Mouse (Mus musculus) cerebellum, adult 9-11 months (tissue): Measurements from ENCODE around the gene Pigx.
"Not testable (repeated sequence)": the region's sequence is repeated elsewhere in the genome, so short reads cannot be mapped to it uniquely, and the experiment has no call there.

Experiments
- DNase-seq: peaks from one replicate; pipeline ENCODE4 v3.0.0; 2022

Pigx gene

DNA sequence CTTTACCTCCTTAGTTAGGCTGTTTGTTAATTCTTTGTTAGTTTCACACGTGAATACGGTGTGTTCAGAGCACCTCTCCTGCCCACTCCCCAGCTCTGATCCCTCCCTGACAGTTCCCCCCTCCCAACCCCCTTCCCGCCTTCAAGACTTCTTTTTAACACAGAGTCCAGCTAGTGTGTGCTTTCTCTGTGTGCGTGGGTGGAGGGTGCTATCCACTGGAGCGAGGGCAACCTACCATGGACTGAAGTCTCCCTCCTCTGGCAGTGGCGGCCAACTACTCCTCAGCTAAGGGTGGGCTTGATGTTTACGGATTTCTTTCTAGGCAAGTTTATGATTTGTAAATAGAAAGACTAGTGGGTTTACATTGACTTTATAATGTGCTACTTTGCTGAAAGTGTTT, 8.6 kb upstream of the Pigx start:
- DNase-seq, result no peak

DNA sequence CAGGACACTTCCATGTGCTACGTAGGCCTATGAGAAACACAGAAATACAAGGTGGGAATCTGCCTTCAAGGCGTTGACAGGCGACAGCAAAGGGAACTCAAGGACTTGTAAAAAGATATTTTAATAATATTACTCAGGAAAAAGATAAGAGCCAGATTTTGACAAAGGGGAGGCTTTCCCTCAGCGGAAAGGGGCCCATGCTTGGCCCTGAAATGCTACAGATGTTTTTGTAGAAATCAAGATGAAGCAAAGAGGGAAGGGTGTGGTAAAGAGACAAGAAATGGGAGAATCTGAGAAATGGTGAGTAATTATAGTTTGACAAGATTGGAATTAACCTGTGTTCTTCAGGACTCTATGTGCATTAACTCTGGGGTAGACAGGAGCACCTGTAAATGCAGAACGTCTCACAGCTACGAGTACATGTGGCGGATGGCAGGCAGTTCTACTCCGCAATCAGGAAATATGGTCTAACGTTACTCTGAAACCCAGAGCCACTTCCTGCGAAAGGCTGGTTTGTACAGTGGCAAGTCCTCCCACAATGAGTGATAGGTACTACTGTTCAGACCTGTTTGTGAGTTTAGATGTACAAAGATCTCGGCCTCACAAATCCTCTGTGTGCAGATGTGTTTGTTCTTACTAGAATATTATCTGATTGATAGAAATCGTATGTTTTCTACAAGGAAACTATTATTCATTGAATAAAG, 8.0 kb upstream of the Pigx start:
- no peak for DNase-seq

DNA sequence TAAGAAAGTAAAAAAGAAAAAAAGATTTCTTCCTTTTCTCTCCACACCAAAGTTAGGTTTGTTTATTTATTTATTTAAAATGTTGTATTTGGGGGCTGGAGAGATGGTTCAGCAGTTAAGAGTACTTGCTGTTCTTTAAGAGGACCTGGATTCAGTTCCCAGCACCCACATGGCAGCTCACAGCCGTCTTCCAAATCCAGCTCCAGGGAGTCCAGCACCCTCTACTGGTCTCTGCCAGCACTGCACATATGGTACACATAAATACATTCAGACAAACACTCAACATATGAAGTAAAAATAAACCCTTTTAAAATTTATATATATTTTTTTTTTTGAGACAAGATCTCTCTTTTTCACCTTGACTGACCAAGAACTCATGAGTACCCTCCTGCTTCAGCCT, 6.2 kb upstream of the Pigx start:
- DNase-seq, result no peak

DNA sequence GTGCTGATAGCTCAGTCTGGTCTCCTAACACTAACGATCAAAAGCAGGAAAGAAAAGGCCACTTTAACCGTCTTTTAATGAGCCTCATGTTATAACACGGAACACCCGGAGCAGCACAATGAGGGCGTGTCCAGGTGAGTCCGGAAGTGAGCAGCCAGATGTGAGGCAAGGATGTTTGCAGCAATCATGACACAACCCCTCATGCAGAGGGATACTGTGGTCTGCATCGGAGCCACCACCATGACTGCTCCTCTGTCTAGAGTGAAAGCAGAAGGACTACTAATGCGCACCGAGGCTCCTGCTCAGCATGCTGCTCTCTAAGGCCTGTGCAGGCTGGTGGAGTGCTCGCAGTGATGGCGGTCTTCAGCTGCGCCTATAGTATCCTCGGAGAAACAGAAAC, 2.8 kb upstream of the Pigx start:
- no peak for DNase-seq

DNA sequence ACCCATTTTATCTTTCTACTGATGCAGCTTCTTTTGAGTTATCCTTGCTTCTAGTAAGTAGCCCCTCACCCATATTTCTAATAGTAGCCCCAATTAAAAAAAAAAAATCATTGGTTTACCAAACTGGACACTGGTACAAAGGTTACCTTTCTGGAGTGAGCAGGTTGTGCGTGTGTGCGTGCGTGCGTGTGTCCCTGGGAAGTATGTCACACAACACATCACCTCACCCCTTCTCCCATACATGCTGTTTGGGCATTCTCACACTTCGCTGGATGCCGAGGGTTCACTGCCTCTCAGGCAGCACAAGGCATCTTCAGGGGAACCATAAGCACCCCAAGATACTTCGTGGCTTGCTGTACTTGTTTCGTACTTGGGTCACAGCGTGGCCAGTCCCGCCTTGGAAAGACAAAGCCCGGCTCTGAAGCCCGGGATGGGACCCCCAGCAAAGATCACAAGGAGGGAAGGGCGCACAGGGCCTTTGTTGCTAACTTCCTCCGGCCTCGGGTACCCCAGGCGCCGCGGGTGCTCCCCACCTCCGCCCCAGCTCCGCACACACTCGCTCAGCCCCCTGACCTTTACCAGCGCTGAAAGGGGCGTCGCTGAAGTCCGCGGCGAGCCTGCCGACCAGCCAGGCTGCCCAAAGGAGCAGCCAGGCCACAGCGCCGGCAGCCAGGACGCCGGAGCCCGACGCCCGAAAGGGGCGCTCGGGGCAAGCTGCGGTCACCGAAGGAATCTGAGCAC, 473 bp downstream of the Pigx start:
- no peak for DNase-seq

DNA sequence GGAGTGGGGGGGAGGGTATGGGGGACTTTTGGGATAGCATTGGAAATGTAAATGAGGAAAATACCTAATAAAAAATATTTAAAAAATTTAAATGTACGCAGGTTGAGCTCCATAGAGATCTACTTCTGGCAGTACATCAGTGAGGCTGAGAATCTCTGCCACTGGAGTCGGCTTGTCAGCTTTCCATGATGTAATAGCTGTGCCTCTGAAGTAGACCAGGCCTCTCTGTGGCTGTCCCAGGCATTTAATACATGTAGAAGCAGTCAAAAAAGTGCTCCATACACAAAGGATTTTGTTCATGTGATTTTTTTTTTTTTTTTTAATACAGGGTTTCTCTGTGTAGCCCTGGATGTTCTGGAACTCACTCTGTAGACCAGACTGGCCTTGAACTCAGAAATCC, 1.8 kb downstream of the Pigx start:
- DNase-seq, result not testable (repeated sequence)

DNA sequence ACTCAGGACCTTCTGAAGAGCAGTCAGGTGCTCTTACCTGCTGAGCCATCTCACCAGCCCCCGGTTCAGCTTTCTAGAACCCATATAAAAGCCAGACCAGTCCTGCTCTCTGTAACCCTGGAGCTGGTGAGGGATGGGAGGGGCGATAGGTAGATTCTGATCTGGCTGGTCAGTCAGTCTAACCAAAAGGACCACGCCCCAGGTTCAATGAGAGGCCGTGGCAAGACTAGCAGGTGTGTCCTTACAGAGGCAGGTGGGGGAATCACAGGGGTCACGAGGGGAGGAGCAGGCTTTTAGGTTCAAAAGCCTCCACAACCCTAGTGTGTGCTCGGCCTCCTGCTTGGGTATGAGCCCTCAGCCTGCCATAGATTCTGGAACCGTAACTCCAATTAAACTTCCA, 8.1 kb downstream of the Pigx start:
- no peak for DNase-seq

DNA sequence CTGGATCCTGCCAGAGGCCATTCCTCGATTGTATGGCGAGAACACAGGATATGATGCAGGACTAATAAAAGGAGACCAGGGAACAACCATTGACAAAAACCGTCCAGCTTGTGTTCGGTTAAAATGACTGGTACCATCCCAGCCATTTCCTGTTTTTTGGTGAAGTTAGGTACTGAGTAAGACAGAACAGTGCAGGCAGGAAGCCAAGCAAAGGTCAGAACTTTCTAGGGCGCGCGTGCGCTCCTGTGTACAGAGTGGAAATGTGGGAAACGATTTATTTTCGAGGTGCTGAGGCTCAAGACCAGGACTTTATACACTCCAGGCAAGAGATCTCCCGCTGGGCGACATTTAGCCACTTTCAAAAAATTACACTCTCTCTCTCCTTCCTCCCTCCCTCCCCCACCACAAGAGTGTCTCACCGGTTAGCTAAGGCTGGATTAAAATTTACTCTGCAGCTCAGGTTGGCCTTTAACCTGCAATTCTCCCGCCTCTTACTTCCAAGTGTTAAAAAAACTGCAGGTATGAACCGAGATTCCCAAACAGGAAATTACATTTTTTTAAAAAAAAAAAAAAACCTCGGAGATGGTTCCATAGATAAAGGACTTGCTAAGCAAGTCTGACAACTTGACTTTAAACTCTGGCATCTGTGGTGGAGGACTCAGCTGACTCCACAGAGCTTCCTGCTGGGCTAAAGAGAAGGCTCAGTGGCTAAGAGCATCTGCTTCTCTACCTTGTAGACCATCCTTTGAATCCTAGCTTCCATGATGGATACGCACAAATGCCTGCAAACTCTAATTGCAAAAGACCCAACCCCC, 11.7 kb downstream of the Pigx start:
- DNase-seq, result no peak

DNA sequence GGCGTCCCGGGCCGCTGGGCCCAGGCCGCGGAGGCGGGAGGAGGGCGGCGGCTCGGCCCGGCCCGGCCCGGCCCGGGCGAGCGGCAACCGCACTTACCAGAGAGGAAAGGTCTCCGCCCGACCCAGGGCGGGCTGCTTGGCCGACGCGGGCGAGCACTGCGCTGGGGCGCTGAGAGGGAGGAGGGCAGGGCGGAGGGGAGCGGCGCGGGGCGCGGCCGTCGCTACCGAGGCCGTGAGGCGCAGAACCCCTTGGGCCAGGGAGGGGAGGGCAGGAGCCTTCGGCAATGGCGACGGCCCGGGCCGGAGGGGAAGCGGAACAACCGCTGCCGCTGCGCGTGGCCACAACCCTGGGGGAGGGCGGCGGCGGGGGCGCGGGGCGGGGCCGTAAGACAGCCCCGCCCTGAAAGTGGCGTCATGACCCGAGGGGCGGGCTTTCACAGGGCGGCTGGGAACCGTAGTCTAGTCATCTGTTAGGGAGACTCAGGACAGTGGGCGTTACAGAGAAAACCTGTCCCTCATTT, 20.5 kb downstream of the Pigx start, which contains the start of gene Pak2:
TSS of gene Pak2 (minus strand) at position 352 of the 521 bp plus-strand sequence.
- DNase-seq, result peak; percentile 88

DNA sequence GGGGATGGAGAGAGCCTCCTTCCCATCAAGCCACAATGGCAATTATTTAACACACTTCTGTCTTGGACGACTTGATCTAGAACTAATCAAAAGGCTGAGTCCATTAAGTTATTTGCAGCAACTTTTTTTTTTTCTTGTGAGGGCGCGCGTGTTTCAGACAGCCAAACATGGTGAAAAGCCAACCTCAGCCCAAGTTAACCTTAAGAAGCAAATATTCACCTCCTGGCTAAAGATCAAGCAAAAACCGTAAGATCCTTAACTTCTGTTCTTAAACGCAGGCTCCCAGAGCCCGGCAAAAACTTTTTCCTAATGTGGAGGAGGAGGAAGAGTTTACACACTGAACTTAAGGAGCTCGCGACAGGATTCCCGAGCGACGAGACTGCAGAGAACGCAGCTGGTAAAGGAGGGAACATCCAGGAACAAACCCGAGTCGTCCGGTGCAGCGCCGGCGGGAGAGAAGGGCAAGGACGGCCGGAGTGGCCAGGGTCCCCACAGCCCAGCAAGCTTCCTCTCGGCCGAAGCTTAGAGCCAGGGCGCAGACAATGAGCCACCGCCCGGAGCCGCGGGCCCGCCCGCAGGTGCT, 21.0 kb downstream of the Pigx start:
- no peak for DNase-seq

DNA sequence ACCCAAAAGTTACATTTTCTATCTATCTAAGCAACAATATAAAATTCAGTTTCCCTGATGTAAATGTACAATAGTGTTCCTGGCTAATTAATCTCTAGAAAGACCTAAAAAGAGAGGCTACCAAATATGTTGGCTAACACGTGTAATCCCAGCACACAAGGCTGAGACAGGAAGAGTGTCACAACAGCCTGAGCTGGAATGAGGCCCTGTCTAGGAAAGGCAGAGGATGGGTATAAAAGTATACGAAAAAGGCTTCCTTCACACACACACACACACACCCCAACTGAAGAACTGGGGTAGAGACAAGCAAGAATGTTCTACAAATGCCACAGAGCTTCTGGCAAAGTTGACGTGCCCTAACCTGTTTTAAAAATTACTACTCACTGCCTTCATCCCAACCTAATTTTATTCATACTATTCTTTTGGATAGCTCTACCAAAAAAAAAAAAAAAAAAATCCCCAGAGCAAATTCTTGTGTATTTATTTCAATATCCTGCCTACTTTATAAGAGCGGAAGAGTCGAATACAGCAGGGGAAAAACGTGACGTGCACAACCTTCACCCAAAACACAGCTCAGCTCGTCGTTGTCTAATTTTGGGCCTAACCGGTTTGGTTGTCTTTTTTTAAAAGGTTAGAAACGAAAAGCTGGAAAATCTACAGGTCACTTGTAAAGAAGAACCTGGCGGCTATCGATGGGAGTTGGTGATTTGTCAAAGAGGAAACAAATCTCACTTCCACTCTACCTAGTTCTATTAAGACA, 21.7 kb downstream of the Pigx start:
- no peak for DNase-seq

DNA sequence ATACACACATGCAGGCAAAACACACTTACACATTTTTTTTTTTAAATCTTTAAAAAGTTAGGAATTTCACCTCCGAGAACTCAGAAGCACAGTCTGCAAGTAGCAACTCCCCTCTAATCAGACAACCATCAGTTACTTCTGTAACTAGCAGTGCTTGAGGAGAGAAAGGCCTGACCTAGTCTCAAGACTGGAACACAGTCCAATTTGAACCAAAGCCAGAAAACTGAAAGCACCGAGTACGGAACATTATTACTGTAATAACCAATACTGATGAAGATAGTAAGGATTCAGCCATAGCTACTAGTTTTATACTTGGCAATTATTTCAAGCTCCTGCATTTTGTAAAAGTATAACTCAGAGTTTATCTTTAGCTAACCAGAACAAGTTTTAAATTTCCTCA, 23.1 kb downstream of the Pigx start:
- DNase-seq, result no peak

DNA sequence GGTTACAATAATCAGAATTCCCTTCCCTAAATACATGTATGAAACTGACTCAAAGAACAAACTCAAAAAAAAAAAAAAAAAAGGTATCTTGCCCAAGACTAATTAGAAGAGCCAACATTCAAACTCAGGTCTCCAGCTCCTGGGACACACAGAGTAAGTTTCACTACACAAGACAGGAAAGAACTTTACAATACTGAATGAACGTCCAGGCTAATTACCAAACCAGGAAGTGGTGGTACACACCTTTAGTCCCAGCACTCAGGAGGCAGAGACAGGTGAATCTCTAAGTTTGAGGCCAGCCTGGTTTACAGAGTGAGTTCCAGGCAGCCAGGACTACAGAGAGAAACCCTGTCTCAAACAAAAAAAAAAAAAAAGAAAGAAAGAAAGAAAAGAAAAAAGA, 23.8 kb downstream of the Pigx start:
- DNase-seq, result no peak

DNA sequence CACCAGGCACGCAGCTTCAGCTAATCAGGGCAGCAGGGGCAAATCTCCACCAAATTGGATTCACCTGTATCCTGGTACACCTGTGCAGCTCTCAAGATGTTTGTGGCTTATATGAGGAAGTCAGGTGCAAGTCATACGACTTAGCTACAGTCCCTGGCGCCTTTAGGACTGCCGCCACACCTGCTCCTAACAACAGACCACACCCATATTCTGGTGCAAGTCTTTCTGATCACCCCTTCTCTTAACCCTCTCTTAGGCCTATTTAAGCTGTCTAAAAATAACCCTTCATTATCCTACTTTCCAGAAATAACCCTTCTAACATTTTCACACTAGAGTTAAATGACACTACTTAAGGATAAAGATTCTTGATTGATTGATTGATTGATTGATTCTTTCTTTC, 29.5 kb downstream of the Pigx start:
- DNase-seq, result not testable (repeated sequence)

DNA sequence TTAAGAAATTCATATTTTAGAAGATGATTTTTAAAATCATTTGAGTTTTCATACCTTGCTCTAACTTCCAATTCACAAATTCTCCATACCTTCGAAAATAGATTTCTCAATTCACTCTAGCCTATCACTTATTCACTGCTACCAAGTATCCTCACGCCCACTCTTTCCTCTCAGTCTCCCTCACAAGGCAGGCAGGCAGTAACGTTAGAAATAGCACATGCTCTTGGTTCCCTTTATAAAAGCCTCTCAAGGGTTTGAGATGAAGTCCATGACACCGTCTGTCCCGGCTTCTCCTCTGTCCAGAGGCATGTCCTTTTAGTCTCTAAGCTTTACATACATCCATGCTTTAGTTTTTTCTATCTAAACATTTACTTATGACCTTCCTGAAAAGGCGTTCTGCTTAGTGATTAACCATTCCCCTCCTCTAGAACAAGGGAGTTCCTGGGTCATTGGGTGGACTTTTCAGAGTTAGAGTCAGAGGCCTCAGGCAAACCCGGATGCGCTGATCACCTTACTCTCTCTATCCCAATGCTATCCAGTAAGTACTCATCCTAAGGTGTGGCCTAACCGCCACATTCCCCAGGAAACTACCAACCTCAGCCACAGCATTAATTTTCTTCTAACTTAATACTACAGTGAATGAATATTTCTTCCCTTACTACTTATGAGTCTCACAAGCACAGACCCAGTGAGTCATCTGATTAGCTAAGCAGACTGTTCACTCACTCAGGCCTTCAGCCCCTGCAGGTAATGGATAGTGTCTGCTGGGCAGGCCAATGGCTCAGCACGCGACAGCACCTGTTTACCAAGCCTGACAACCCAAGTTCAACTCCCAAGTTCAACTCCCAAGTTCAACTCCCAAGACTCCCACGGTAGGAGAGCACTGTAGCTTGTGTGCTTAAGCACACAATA, 30.9 kb downstream of the Pigx start:
- no peak for DNase-seq

DNA sequence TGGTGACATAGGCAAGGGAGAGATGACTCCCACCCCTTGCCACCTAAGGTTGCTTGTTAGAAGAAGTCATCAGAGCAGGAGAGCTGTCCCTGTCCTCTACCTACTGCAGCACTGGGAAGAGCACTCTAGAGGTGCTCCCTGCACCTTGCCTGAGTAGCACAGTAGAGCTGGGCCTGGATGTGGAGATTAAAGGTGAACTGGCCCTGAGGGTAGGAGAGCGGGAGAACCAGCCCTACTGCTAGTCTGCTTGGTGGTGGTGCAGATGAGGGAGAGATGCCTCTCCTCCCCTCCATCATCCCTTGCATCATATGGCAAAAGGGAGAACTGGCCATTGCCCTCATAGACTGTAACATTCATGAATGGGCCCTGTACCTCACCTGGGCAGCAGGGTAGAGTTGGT, 32.6 kb downstream of the Pigx start:
- no peak for DNase-seq

DNA sequence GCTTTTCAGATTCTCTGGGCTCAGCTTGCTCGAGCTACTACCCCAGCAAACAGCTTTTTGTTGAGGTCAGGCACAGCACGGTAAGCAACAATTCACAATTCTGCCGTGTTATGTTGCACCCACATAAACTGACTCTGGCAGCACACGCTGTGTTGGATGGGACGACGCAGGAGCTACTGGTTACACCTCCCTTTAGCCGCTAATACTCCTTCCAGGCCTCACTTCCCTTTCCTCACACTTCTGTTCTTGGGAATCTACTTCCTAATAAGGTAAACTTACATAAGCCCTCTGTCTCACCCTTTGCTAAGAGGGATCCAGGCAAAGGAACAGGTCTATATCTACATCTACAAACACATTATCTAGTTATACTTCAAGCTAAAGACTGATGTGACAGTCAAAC, 35.6 kb downstream of the Pigx start:
- DNase-seq, result no peak

DNA sequence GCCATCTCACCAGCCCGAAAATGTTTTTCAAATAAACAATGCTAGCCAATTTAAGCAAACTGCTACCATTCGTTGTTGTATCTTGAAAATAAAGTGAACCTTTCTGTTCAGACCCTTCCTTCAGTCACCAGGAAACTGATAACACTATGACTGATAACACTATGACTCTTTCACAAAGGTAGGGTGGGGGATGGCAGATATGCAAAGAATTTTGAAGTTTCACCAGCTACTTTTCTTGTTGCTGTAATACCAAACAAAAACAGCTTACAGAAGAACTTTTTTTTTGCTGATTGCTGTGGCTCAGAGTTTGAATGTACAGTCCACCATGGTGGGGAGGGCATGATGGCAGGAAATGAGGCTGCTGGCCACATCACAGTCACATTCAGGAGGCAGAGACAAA, 37.3 kb downstream of the Pigx start:
- no peak for DNase-seq

DNA sequence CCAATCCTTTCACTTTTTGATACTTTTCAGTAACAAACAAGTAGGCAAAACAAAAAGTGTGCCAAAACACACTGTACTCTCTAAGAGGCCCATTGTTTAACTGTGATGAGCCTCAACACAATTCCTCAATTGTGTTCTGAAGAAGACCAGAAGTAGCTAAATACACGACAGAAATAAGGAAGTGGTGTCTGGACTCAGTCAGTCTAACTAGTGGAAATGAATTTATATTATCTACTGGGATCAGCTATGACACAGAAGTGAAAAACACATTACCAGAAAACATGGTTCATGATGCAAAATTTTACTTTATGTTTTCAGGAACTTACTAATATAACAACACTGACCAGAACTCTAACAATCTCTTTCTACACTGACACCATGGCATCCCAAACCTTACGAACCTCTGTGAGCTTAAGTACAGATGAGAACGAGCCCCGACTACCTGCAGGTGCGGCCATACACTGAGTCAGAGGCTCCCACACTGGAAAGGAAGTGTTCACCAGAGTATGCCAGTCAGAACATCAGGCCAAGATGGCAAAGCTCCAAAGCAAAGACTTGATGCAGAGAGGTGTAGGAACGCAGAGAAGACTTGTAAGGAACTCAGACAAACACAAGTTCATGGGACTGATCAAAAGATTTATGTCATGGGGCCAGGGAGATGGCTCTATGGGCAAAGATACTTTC, 39.6 kb downstream of the Pigx start:
- DNase-seq, result no peak

DNA sequence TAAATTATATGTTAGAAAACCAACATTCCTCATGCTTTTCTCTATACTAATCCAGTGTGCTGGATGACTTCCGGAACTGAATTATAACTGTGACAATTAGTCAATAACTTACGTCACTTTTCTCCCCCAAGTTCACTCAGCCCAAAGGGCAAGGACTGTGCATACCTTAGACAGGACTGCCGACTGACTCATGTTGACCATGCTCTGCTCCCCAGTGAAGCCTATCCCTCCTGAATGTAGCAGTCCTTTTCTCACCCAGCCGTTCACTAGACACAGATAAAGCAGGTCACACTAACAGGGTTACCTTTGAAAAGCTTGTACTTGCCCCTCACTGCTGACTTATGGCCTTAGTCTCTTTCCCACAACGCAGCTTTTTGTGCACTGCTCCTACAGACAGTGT, 40.7 kb downstream of the Pigx start:
- DNase-seq, result no peak

DNA sequence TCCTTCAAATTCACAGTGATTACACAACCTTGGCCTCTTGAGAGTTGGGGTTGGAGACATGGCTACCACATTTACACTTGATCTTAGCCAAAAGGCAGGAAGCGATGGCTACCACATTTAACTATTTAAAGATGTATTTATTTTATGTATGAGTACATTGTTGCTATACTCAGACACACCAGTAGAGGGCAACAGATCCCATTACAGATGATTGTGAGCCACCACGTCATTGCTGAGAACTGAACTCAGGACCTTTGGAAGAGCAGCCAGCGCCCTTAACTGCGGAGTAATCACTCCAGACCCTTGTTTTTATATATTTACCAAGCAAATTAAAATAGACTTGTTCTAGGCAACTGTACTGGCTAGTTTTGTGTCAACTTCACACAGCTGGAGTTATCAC, 57.2 kb downstream of the Pigx start:
- DNase-seq, result no peak
